In genomic region chr8:10470280-10470679, GRCm38 (mm10) we compare ENCODE assay signal across 21 mouse cellular contexts.
"Had no signal": no experiment of that assay in that cellular context is flagged by ENCODE, and none has a peak within 500 bp of the region (broad histone marks: within the 10 kb centered on the region; RNA-seq: fewer than 3 reads in every experiment).

No protein-coding gene starts in this region.

- H3K4me3 ChIP-seq: left cerebral cortex, adult 2 months; limb, embryonic 13.5 days; liver, embryonic 12.5 days; liver, embryonic 15.5 days; lung, embryonic 15.5 days; megakaryocyte, embryonic 14.5 days; midbrain, embryonic 10.5 days; midbrain, embryonic 15.5 days; neural tube, embryonic 12.5 days; neural tube, embryonic 15.5 days had no signal

- H3K27me3 ChIP-seq: limb, embryonic 13.5 days; liver, embryonic 12.5 days; liver, embryonic 15.5 days; lung, embryonic 15.5 days; midbrain, embryonic 15.5 days; neural tube, embryonic 12.5 days; neural tube, embryonic 15.5 days had no signal

- H3K36me3 ChIP-seq: limb, embryonic 13.5 days; liver, embryonic 12.5 days; liver, embryonic 15.5 days; lung, embryonic 15.5 days; midbrain, embryonic 10.5 days; midbrain, embryonic 15.5 days; neural tube, embryonic 12.5 days; neural tube, embryonic 15.5 days had no signal

- DNase-seq: kidney, adult 9 months; layer of hippocampus, postnatal 36 days; liver; lung, adult 18-20 months; lung, postnatal 10 days; lung, postnatal 36 days; thymus, adult 2 months; thymus, postnatal 14 days; thymus, postnatal 4 days had no signal

- H3K9ac ChIP-seq: limb, embryonic 13.5 days; liver, embryonic 12.5 days; liver, embryonic 15.5 days; lung, embryonic 15.5 days; midbrain, embryonic 15.5 days; neural tube, embryonic 12.5 days; neural tube, embryonic 15.5 days had no signal

- ATAC-seq: intestine, postnatal 0 days; liver, embryonic 12.5 days; midbrain, embryonic 15.5 days had no signal

- H3K9me3 ChIP-seq: limb, embryonic 13.5 days; liver, embryonic 12.5 days; liver, embryonic 15.5 days; lung, embryonic 15.5 days; megakaryocyte, embryonic 14.5 days; midbrain, embryonic 10.5 days; midbrain, embryonic 15.5 days; neural tube, embryonic 12.5 days; neural tube, embryonic 15.5 days had no signal

- H3K4me2 ChIP-seq: limb, embryonic 13.5 days; liver, embryonic 12.5 days; liver, embryonic 15.5 days; lung, embryonic 15.5 days; midbrain, embryonic 15.5 days; neural tube, embryonic 12.5 days; neural tube, embryonic 15.5 days had no signal

- H3K27ac ChIP-seq: left cerebral cortex, adult 2 months; limb, embryonic 13.5 days; liver, embryonic 12.5 days; liver, embryonic 15.5 days; lung, embryonic 15.5 days; midbrain, embryonic 10.5 days; midbrain, embryonic 15.5 days; neural tube, embryonic 12.5 days; neural tube, embryonic 15.5 days; stomach, postnatal 0 days had no signal

- H3K4me1 ChIP-seq: liver, embryonic 12.5 days; liver, embryonic 15.5 days; lung, embryonic 15.5 days; midbrain, embryonic 10.5 days; neural tube, embryonic 15.5 days had no signal
